Mouse (Mus musculus) NIH3T3 (cell line): Measurements from ENCODE around the gene Gata2.

Experiments used
- DNase-seq: peaks from one replicate; pipeline ENCODE4 v3.0.0-alpha.2; 2012; ENCODE audit warnings: low read depth

Gene Gata2

DNA sequence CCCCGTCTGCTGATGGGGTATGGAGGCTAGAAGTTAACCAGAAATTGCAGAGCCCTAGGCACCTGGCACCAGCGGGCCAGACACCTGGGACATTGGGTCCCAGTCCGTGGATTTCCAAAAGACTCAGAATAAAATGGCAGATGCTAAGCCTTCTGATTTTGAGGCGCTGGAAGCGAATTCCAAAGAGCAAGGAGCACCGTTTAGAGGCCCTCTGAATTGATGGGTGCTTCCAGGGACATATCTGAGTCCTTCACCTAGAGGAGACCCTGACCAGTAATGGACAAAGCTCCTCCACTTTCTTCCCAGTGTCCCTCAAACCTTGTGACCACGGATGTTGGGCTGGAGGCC, 1.3 kb downstream of the Gata2 start:
- DNase-seq: no peak

DNA sequence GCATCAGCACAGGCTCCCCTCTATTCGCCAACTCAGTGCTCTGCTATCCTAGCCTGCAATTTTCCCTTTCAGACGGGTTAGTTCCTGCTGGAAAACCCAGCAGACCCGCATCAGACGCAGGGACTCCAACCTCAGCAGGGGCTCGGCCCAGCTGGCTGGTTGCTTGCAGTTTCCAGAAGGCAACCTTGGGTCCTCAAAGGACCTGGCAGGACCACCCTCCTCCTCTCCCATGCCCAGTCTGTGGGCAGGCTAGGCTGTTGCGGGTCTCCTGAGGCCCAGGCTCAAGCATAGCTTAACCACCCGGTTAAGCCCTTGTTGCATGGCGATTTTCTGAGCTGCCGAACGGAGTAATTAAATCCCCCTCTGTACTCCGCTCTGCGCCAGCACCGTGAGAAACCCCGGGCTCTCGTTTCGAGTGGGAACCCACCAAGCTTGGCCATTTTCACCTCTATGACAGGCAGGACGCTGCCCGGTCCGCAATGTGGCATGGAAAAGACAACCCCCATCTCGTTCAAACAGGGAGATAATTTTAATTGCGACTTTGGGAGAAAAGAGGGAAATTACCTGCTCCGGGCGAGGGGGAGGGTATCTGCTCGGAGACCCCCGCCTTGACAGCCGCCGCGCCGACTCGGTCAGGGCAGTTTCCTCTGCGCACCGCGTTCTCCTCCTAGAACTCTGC, 2.5 kb downstream of the Gata2 start:
- no peak for DNase-seq

DNA sequence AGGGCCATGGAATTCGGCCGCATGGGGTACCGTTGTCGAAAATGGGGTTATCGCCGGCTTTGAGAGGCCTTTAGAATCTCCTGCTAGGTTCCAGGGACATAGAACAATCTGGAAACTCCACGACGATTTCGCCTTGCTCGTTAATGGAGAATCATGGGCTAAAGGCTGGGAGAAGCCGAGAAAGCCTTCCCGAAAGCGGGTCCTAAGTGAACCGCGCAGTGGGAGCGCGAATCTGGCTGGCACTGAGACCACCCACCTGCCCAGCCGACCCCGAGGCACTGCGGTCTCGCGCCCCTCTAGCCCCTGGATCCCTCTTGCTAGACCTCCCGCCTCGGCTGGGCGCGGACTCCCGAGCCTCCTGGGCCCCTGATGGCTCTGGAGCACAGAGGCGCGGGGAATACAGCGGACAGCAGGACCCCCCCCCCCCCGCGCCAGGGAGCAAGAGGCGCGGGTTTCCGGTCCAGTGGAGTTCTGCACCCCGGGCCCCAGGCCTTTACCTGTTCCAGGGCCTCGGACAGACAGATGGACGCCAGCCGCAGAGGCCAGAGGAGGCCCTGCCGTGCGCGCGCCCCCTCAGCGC, 3.1 kb downstream of the Gata2 start:
- no peak for DNase-seq

DNA sequence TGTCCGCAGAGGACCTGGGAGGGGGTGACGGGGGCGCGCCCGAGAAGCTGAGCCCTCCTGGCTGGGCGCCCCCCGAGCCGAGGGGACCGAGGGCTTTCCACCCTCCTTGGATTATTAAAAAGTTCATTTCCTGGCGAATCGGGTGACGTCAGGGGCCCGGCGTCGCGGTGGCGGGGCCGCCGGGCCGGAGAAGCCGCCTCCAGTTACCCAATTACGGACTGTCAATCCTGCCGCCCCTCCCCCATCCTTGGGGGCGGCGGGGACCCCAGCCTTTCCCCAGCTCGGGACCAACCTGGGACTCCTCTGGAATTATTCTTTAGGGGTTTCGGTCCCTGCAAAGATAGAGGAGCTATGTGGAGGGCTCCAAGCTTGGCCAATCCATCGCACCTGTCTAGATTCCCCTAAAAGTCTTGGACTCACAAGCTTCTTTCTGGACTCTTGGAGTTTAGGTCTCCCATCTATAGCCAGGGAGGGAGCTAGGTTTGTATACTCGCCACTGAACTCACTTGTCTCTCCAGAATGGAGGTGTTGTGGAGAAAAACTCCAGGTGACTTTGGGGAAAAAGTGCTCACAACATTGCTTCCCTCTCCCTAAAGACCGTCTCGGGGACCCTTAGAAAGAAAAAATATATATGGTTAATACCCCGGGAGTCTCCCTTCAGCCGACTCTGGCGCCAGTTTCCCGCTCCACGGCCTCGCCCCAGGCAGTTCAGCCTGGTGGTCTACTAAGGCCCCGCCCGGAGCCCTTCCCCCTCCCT, 3.8 kb downstream of the Gata2 start:
- DNase-seq: no peak

DNA sequence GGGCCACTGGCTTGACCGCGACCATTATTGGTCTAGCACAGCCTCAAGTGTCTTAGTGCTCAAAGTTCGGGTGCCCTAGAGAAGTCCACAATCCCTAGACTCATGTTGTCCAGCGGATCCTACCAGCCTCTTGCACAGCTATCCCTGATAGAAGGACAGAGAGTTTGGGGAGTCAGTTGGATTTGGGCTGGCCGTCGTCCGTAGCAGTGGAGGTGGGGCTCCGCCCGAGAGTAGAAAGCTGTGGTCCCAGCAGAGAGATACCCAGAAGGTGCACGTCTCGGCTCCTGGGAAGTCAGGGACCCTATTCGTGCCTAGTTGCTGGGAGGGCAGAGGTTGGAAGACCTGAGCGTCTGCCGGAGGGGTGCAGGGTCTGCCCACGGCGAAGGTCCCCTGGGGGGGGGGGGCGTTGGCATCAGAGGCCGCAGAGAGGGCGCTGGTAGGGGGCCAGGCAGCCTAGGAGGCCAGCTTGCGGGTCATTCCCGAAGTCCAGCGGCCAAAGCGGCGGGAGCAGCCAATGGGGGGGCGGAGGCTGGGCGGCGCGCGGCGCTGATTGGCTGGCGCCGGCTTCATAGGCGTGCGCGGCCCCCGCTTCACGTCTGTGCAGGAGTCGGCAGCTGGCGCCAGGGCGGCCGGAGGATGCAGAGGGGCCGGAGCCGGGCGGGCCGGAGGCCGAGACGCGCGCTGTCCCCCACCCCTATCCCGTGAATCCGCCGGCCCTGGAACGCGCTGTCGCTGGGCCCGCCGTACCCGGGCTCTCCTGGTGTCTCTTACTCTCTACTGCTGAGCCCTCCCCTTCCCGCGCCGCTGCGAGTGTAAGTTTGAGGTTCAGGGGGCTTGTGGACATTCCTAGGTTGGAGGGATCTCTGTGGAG, 4.6 kb downstream of the Gata2 start:
- DNase-seq: peak; percentile 95

DNA sequence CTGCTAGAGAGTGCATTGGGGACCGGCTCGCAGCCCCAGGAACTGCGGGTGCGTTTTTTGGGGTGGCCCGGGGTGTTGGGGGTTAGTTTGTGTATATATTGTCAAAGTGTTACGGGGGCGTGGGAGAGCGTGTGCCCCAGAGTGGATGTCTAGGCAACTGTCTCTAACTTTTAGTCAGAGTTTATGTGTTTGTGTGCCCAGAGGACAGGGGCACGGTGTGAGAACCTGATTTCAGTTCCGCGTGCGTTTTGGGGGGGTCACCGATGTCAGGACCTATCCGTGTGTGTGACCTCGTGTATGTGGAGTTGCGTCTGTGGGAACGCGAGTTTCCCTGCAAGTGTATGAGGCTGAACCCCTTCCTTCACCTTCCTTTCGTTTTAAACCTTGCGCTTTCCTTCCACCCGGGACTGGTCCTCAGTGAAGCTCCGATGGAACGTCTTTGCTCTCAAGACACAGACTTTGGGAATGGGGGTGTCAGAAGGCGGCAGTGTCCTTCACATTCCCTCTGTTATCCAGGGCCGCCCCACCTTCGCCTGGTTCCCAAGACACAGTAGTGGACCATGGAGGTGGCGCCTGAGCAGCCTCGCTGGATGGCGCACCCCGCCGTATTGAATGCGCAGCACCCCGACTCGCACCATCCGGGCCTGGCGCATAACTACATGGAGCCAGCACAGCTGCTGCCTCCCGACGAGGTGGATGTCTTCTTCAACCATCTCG, 5.5 kb downstream of the Gata2 start:
- peak; percentile 58 for DNase-seq

DNA sequence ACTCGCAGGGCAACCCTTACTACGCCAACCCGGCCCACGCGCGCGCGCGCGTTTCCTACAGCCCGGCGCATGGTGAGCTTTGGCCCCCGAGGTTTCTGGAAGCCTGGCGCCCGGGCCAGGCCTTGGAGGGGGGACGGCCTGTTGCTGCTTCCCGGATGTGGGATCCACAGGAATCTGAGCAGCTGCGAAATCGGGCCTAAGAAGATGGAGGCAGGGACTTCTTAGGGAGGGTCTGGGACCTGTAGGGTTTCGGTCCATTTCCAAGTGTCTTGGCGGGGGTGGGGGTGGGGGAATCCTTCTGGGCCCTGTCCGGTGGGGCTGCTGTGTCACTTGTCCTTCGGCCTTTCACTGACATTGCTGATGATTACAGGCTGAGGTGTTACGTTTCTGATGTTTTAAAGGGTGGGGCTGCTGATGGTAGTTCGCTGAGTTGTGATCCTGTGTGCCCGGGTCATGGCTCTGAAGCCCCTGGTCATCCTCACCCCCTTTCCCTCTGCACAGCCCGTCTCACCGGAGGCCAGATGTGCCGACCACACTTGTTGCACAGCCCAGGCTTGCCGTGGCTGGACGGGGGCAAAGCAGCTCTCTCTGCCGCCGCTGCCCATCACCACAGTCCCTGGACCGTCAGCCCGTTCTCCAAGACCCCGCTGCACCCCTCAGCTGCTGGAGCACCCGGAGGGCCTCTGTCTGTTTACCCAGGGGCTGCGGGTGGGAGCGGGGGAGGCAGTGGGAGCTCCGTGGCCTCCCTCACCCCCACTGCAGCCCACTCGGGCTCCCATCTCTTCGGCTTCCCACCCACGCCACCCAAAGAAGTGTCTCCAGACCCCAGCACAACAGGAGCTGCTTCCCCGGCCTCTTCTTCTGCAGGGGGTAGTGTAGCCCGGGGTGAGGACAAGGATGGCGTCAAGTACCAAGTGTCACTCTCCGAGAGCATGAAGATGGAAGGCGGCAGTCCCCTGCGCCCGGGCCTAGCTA, 6.3 kb downstream of the Gata2 start:
- no peak for DNase-seq

DNA sequence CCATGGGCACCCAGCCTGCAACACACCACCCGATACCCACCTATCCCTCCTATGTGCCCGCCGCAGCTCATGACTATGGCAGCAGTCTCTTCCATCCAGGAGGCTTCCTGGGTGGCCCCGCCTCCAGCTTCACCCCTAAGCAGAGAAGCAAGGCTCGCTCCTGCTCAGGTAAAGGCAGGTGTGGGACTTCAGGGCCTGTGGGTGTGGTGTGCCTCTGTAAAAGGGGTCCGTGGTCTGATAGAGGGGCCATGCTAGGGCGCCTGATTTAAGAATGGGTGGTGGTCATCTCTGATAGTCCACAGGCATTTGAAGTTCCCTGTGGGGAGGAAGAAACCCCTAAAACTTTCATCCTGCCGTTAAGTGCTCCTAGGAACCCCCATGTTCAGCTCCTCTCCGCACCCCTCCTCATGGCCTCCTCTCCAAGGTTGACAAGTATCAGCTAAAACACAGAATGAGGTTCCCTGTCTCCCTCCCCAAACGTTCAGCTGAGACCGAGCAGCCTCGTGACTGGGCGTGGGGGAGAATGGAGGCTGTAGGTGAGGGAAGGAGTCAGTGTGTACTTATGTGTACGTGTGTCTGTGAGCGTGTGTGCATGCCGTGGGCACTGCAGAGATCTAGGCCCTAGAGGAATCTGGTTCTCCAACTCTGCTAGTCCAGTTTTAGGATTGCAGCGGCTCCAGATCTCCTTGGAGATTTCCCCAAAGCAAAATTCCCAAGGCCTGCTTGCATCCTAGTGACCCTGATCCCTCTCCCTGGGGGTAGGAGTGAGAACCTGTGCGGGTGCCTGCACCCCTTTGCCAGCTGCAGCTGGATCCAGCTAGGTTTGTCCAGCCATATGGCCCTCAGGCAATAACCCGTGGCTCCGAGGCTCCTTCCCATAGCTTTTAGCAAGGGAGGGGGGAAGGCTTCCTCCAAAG, 7.3 kb downstream of the Gata2 start:
- DNase-seq: no peak

DNA sequence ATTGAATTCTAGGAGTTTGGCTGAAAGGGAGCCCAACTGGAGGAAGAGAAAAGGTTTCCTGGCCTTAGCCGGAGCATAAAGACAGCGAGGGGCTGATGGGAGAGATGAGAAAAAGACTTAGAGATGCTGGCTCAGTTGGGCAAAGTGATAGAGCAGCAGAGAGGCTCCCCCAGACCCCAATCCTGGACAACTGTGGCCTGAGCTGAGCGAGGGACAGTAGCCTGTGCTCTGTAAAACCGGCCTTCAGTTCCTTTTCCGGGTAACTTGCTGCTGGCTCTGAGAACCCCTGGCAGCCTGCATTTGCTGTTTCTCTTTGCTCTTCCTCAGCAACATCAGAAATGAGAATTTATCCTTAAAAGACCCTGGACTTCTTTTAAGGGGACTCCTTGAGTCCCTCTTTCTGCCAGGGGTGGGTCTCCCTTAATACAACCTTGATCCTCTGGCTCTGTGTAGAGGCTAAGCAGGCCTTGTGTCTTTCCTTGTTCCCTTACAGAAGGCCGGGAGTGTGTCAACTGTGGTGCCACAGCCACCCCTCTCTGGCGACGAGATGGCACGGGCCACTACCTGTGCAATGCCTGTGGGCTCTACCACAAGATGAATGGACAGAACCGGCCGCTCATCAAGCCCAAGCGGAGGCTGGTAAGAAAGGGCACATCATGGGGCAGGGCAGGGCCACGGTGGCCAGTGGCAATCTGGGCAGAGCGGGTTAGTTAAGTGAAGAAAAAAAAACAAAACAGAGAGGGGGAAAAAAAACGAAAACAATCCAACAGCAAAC, 8.4 kb downstream of the Gata2 start:
- DNase-seq: no peak

DNA sequence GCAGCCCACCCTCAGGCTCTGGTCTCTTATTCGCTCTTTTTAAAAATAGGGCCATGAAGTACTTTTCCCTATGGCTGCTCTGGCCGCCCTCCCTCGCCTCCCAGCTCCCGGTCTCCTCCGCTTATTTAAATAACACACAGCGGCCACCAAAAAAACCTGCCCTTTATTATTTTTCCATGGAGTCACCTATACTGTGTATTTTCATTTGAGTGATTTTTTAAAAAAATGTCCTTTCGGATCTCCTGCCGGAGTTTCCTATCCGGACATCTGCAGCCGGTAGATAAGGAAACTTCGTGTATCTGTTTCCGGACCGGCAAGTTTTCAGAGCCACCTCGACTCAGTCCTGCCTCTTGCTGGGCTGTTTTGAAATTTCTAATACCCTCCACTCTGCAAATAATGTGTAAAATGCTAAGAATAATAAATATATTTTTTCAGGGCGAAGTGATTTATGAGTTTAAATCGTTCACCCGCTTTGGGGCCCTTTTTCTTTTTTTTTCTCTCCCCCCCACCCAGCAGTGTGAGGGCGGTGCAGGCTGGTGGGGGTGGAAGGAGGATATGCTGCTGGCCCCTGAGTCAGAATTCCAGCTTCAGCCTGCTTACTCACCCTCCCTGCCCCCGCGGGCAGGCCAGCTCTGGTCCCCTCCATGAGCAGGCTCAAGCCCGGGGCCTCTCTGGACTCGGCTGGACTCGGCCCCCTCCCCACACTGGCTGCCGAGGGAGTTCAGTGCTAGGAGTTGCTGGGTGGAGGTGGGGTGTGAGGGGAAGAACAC, 9.4 kb downstream of the Gata2 start:
- DNase-seq: peak; percentile 95

DNA sequence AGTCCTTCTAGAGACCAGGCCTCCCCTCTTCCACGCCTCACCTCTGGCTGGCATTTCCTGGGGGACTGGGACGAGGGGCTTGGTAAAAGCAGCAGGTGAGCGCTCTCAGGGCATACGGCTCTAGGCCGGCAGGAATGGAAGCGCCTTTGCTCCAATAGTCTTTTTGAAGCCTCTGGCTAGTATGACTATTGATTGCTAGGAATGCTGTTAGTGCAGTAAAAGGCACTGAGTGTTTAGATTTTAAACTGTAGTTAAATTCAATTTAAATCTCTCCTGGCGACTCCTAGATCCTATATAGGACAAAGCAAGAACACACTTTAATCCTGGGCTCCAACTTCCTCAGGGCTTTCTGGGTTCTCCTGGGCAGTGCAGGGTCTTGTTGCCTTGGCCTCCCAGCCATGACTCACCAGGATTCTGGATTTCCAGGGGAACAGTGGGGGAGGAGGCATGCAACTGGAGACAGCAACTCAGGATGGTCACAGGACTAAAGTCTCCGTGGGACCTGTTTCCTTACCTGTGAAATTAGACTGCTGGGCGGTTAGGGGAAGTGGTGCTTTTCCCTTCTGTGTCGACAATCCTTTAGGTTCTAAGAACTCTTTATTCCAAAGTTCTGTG, 10.2 kb downstream of the Gata2 start:
- DNase-seq: peak; percentile 85

DNA sequence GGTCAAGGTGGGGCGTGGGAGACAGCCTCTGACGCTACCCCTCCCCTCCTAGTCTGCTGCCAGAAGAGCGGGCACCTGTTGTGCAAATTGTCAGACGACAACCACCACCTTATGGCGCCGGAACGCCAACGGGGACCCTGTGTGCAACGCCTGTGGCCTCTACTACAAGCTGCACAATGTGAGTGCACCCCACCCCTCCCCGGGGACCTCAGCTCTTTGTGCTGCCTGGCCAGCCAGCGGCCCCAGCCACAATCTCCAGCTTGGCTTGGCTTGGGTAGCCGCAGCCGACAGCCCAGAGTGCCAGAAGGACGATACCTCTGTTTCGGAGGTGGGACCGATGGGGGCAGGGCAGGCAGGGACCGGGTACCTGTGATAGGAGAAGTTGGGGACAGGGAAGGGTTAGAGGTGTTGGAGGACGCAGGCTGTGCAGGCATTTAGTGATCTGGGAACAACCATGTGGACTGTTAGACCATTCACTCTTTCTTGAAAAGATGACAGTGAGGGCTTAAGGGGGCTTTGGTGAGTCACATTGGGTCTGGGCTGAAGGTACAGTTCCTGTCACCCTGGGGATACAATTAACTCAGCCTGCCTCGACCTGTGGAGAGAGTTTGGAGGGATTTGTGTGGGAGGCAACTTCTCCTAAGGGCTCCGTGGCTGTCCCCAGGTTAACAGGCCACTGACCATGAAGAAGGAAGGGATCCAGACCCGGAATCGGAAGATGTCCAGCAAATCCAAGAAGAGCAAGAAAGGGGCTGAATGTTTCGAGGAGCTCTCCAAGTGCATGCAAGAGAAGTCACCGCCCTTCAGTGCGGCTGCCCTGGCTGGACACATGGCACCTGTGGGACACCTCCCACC, 11.1 kb downstream of the Gata2 start:
- peak; percentile 19 for DNase-seq

DNA sequence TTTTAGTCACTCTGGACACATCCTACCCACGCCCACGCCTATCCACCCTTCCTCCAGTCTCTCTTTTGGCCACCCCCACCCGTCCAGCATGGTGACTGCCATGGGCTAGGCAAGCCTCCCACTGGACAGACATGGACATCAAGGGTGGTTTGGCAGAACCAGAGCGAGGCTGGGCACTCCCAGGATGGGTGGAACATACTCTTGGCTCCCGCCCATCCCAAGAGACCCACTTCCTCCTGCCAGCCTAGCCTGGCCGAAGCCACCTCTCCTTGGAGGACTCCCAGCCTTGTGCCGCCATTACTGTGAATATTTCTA, 11.7 kb downstream of the Gata2 start:
- DNase-seq: no peak

DNA sequence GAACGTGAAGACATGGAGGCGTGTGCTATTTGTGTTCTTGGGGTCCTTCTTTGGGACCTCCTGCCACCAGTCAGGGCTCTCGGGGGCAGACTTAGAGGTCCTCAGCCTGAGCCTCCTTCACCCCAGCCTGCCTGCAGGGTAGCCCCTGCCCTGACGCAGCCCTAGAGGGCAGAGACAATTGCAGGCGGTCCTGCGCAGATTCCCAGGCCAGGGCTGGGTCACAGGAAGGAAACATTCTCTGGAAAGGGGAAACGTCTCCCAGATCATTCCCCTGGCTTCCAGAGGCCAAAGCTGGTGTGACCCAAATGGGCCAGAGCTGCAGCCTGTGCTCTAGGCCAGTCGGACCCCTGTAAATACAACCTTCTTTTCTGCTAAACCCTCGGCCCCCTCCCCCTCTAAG, 12.2 kb downstream of the Gata2 start:
- DNase-seq: no peak

DNA sequence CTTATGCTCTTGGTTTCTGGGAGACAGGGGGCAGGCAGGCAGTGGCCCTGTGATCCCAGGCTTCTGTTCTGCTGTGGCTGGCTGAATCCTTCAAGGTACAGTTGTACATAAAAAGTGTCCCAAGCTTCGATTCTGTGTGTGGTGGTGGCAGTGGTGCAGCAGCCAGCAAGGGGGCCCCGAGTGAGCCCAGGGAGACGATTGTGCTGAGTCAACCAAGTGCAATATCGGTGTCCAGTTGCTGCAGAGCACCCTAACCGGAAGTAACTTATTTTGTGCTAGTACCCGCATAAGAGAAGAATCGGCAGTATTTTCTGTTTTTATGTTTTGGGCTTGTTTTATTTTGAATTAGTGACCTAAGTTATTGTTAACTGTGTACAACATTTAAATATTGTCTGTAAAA, 12.9 kb downstream of the Gata2 start:
- DNase-seq: no peak

DNA sequence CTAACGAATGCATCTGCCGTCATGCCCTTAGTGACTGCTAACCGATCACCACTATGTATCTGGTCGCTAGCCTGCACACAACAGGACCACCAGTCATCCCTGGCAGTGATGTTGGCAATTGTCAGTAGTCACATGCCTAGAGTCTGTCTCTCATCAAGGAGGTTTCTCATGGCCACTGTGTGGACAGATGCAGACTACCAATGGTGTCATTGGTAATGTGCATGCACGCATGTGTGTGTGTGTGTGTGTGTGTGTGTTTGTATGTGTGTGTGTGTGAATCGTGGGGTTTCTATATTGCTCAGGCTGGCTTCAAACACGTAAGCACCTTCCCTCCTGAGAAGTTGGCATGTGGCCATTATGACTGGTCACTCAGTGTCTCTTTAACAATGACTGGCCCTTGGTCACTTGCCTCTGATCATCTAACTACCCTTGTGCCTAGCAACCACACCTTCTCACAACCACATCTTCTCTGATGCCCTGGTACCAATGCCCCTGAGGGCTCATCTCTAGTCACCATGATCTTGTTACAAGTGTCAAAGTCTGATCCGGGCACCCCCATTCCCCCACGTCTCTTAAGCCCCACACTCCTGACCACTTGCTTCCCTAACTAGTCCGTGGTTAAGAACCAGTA, 13.8 kb downstream of the Gata2 start:
- no peak for DNase-seq
